Mouse (Mus musculus): ENCODE measurements around the gene Astl. TPM values are rescaled to one million over a fixed set of nuclear protein-coding genes. Genes with fewer than 3 reads are reported as not detected.

Astl gene
- polyA plus RNA-seq, 1 experiment from 2014 or later: not detected

GRCm38 (mm10) chr2:127311193-127311592 is 27.2 kb upstream of the Astl start:
- no peak for ATAC-seq (ENCODE audit: low FRiP score)
- Histone ChIP-seq H3K4me3 (no peak overlapping the region), H3K27ac (no peak overlapping the region), H3K4me2 (no peak overlapping the region), H3K27me3 (no peaks in the 10 kb centered on the region), H3K4me1 (replicated peaks) (no peaks in the 10 kb centered on the region), H3K9ac (no peak overlapping the region), H3K9me3 (no peaks in the 10 kb centered on the region), H3K36me3 (no peaks in the 10 kb centered on the region)
- WGBS: 88% methylated on average over 1 of the region's 1 CpGs

GRCm38 (mm10) chr2:127312801-127313200 is 25.6 kb upstream of the Astl start:
- Histone ChIP-seq H3K36me3 (no peaks in the 10 kb centered on the region), H3K4me2 (no peak overlapping the region), H3K27ac (no peak overlapping the region), H3K4me3 (no peak overlapping the region), H3K9ac (no peak overlapping the region), H3K27me3 (no peaks in the 10 kb centered on the region), H3K4me1 (replicated peaks) (no peaks in the 10 kb centered on the region), H3K9me3 (no peaks in the 10 kb centered on the region)
- no peak for ATAC-seq (ENCODE audit: low FRiP score)
- 94% methylated on average over 4 of the region's 4 CpGs for WGBS

DNA sequence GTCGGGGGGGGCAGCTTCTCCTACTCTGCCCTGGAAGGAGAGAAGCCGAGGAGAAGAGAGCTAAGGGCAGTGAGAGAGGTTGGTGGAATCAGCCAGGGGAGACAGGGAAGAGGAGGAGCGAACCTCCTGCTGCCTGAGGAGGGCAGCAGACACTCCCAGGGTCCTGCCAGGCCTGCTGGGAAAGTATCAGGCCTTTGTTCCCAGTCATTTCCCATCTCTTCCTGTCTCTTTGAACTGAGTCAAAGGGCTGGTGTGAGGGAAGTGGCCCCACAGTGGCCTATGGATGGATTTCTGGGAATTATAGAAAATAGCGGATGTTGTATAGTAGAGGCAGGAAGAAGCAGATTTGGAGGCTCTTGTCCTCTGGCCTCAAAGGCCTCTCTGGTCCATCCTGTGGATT is 24.6 kb upstream of the Astl start:
- no peak overlapping the region for H3K9ac ChIP-seq
- no peaks in the 10 kb centered on the region for H3K9me3 ChIP-seq
- H3K36me3 ChIP-seq: no peaks in the 10 kb centered on the region
- no peak overlapping the region for H3K27ac ChIP-seq
- H3K27me3 ChIP-seq: no peaks in the 10 kb centered on the region
- ATAC-seq (ENCODE audit: low FRiP score): no peak
- H3K4me1 ChIP-seq (replicated peaks): no peaks in the 10 kb centered on the region
- H3K4me3 ChIP-seq: no peak overlapping the region
- H3K4me2 ChIP-seq: no peak overlapping the region
- 61% methylated on average over 4 of the region's 4 CpGs for WGBS

GRCm38 (mm10) chr2:127314467-127315154 is 23.8 kb upstream of the Astl start:
- WGBS: 82% methylated on average over 6 of the region's 6 CpGs
- H3K4me1 ChIP-seq (replicated peaks): no peaks in the 10 kb centered on the region
- H3K27ac ChIP-seq: no peak overlapping the region; the same call in 1 of the 2 replicates
- H3K9ac ChIP-seq: no peak overlapping the region
- no peaks in the 10 kb centered on the region for H3K36me3 ChIP-seq
- no peak for ATAC-seq (ENCODE audit: low FRiP score)
- no peaks in the 10 kb centered on the region for H3K27me3 ChIP-seq
- H3K4me2 ChIP-seq: no peak overlapping the region
- H3K9me3 ChIP-seq: no peaks in the 10 kb centered on the region
- H3K4me3 ChIP-seq: no peak overlapping the region

DNA sequence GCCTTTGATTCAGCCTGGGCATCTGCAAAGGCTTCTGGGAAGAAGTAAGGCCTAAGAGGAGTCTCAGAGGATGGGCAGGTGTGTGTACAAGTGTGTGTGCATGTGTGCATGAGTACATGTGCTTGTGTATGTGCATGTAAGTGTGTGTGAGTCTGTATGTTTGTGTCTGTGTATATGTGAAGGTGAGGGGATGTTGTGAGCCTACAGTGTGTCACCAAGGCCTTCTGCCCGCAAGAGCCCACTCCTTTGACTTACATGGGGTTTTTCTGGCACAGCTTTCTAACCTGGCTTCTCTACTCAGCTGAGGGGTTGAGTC is 23.3 kb upstream of the Astl start:
- Histone ChIP-seq H3K36me3 (no peaks in the 10 kb centered on the region), H3K4me1 (replicated peaks) (no peaks in the 10 kb centered on the region), H3K9ac (no peak overlapping the region), H3K4me2 (no peak overlapping the region), H3K27ac (no peak overlapping the region; the same call in 1 of the 2 replicates), H3K27me3 (no peaks in the 10 kb centered on the region), H3K9me3 (no peaks in the 10 kb centered on the region), H3K4me3 (no peak overlapping the region)
- WGBS: 95% methylated on average over 1 of the region's 1 CpGs
- ATAC-seq (ENCODE audit: low FRiP score): no peak

GRCm38 (mm10) chr2:127316431-127316830 is 22.0 kb upstream of the Astl start:
- no peak for ATAC-seq (ENCODE audit: low FRiP score)
- Histone ChIP-seq H3K36me3 (no peaks in the 10 kb centered on the region), H3K27me3 (no peaks in the 10 kb centered on the region), H3K27ac (no peak overlapping the region), H3K9ac (no peak overlapping the region), H3K4me1 (replicated peaks) (no peaks in the 10 kb centered on the region), H3K4me3 (no peak overlapping the region), H3K4me2 (no peak overlapping the region), H3K9me3 (no peaks in the 10 kb centered on the region)
- 75% methylated on average over 5 of the region's 5 CpGs for WGBS

GRCm38 (mm10) chr2:127318136-127318535 is 20.3 kb upstream of the Astl start:
- Histone ChIP-seq H3K4me2 (no peak overlapping the region), H3K9ac (no peak overlapping the region), H3K9me3 (no peaks in the 10 kb centered on the region), H3K27me3 (no peaks in the 10 kb centered on the region), H3K4me1 (replicated peaks) (no peaks in the 10 kb centered on the region), H3K36me3 (no peaks in the 10 kb centered on the region), H3K4me3 (no peak overlapping the region), H3K27ac (no peak overlapping the region)
- no peak for ATAC-seq (ENCODE audit: low FRiP score)
- 90% methylated on average over 4 of the region's 4 CpGs for WGBS

GRCm38 (mm10) chr2:127319071-127319470 is 19.4 kb upstream of the Astl start:
- Histone ChIP-seq H3K9ac (no peak overlapping the region), H3K4me2 (no peak overlapping the region), H3K27ac (no peak overlapping the region), H3K27me3 (no peaks in the 10 kb centered on the region), H3K9me3 (no peaks in the 10 kb centered on the region), H3K4me3 (no peak overlapping the region), H3K4me1 (replicated peaks) (no peaks in the 10 kb centered on the region), H3K36me3 (no peaks in the 10 kb centered on the region)
- ATAC-seq (ENCODE audit: low FRiP score): no peak
- WGBS: 79% methylated on average over 4 of the region's 4 CpGs

DNA sequence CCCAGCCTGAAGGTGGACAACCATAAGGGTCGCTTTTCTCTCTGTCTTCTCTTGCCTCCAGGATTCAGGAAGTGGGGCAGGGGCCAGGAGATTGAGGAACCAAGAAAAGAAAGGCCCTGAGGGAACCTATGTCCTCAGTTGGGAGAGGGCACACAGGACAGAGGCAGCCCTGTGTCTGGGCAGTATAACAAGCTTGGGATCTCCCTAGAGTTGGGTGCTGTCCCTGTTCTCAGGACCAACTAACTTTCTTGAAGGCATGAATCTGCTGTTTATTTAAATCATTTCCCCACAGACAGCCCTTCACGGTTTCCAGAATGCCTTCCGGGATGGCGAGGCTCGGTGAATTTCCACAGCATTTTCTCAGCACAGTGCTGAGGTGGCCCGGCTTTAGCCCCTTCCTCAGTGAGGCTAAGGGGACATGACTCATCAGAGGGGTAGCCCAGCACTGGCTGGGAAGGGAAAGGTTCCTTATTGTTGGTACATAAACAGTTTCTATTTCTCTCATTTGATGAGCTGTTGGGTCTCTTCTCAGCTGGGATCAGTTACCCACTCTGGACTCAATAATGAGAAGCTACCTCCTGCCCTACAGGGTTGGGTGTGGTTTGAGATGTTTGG is 15.7 kb upstream of the Astl start:
- no peak for ATAC-seq (ENCODE audit: low FRiP score)
- no peak overlapping the region for H3K4me2 ChIP-seq
- WGBS: 80% methylated on average over 6 of the region's 6 CpGs
- no peaks in the 10 kb centered on the region for H3K36me3 ChIP-seq
- H3K27me3 ChIP-seq: no peaks in the 10 kb centered on the region
- no peak overlapping the region for H3K4me3 ChIP-seq
- H3K27ac ChIP-seq: no peak overlapping the region
- H3K9ac ChIP-seq: no peak overlapping the region
- H3K4me1 ChIP-seq (replicated peaks): no peaks in the 10 kb centered on the region
- H3K9me3 ChIP-seq: no peaks in the 10 kb centered on the region

- H3K4me3 ChIP-seq: no peak overlapping the region
- no peak overlapping the region for H3K4me2 ChIP-seq
- no peak for ATAC-seq (ENCODE audit: low FRiP score)
- no peaks in the 10 kb centered on the region for H3K36me3 ChIP-seq
- H3K4me1 ChIP-seq (replicated peaks): no peaks in the 10 kb centered on the region
- H3K9me3 ChIP-seq: no peaks in the 10 kb centered on the region
- no peaks in the 10 kb centered on the region for H3K27me3 ChIP-seq
- no peak overlapping the region for H3K27ac ChIP-seq
- H3K9ac ChIP-seq: no peak overlapping the region
- 91% methylated on average over 1 of the region's 1 CpGs for WGBS
Observed at GRCm38 (mm10) chr2:127323667-127324066, 14.8 kb upstream of the Astl start.

- no peak overlapping the region for H3K9ac ChIP-seq
- H3K4me1 ChIP-seq (replicated peaks): no peaks in the 10 kb centered on the region
- WGBS: 77% methylated on average over 7 of the region's 7 CpGs
- H3K4me2 ChIP-seq: no peak overlapping the region
- ATAC-seq (ENCODE audit: low FRiP score): no peak
- no peak overlapping the region for H3K27ac ChIP-seq
- H3K4me3 ChIP-seq: no peak overlapping the region
- no peaks in the 10 kb centered on the region for H3K27me3 ChIP-seq
- H3K36me3 ChIP-seq: no peaks in the 10 kb centered on the region
- no peaks in the 10 kb centered on the region for H3K9me3 ChIP-seq
Observed at GRCm38 (mm10) chr2:127324456-127324855, 14.0 kb upstream of the Astl start.

- 77% methylated on average over 12 of the region's 12 CpGs for WGBS
- Histone ChIP-seq H3K36me3 (no peaks in the 10 kb centered on the region), H3K4me2 (no peak overlapping the region), H3K27me3 (0 out of 2 replicates have a peak, but pooled peaks cover 12% of the 10 kb centered on the region), H3K9ac (no peak overlapping the region), H3K4me1 (replicated peaks) (no peaks in the 10 kb centered on the region), H3K4me3 (no peak overlapping the region), H3K27ac (no peak overlapping the region), H3K9me3 (no peaks in the 10 kb centered on the region)
- no peak for ATAC-seq (ENCODE audit: low FRiP score)
Observed at GRCm38 (mm10) chr2:127328090-127328851, 10.2 kb upstream of the Astl start.
